Mouse (Mus musculus) ES-E14 (cell line): ENCODE measurements at regions not wholly inside any gene's neighbourhood (a gene's known extent, or its start where the extent isn't known, plus 50 kb on each side); places are given as distances from the start of the nearest gene placed in this dataset.

Experiments used
- HCFC1 ChIP-seq: IDR thresholded peaks from 2 replicates; pipeline ENCODE4 v1.6.1; 2012; ENCODE audit warnings: low read length, inconsistent platforms, borderline replicate concordance; ENCODE audit not compliant: insufficient read depth
- MAFK ChIP-seq: IDR thresholded peaks from 2 replicates; pipeline ENCODE4 v1.6.1; 2014; ENCODE audit warnings: mild to moderate bottlenecking, low read depth, low read length, inconsistent platforms; ENCODE audit not compliant: insufficient read depth

DNA sequence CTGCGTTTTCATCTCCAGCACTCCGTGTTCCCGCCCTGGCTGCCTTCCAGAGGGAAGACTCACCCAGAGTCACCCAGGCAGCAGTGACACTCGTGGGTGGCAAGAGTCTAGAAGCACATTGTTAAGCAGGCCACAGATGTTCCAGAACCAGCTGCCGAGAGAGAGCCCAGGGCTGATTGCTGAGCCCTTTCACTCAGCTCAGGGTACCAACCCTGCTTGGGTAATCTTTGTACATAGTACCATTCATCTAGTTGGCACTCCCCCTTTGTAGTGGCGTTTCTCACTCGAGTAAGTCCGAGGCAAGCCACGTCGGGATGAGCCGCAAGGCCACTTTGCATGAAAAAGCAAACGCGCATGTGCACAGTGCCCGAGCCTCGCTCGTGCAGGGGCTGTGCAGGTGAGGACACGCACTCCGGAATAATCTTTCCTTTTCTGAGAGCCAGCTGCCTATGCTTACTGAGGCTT lies 156.9 kb downstream of the Zfp281 start:
- TF ChIP-seq MAFK (no peak), HCFC1 (no peak)
